Mouse (Mus musculus) gastrocnemius, adult 8-10 months (tissue): ENCODE results near the gene Chrnb1. TPM values are rescaled to one million over a fixed set of nuclear protein-coding genes. Genes with fewer than 3 reads are reported as not detected.

Experiments
- DNase-seq, 2 experiments: peaks; one replicate each; pipeline ENCODE4 v3.0.0; 2022; ENCODE audit warnings: low spot score in 2 of 2
- total RNA-seq, 4 experiments: library from RNA; stranded (reverse); gene quantifications; 2 replicates each; pipeline ENCODE4 v1.2.4; 2022

The Chrnb1 gene
- 10 to 100 TPM; 25.2 to 33.8 (median 28.9) TPM for total RNA-seq

DNA sequence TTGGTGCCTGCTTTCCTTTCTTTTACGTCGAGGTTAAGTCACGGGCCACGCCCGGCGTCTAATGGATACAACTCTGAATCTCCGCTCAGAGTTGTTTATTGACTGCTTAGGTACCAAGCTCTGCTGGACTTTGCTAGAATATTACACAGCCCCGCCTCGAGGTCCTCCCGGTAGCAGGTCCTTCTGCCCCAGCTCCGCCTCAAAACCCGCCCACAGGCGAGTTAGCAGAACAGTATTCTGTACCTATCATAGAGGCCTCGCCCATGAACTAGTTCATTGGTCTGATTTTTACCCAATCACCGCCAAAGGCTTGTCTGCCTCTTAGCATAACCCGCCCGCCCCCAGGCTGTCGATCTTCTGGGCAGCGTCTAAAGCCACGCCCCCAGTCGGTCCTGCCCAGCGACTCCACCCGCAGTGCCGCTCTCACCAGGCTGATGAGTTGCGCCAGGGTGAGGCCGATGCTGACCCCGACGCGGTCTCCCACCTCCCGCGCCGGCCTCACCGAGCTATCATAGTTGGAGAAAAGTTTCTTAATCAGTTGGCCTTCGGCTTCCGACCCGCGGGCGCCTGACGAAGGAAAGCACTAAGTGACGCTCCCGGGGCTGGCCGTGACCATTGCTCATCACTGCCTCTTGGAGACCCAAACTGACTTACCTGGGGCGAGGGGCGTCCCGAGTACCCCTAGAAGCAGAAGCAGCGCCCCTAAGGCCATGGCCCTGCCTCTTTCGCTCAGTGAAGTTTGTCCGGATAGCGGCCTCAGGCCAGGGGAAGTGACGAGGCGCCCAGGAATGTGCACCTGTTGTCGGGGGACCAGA is at the start of gene Chrnb1:
TSS of gene Chrnb1 (minus strand) at position 776 of the 815 bp plus-strand sequence.
- DNase-seq = peak; percentile 93 to 95

- no peak for DNase-seq
Measured at GRCm38 (mm10) chr11:69838714-69839104, 43.0 kb upstream of the Chrnb1 start.

- DNase-seq = peak; percentile 94 to 95
Measured at GRCm38 (mm10) chr11:69837952-69838713, 42.4 kb upstream of the Chrnb1 start, which contains the start of gene Tmem256. Gene Tmem256 (plus strand): TSS chr11:69838514.

GRCm38 (mm10) chr11:69837604-69837951 is 41.8 kb upstream of the Chrnb1 start, which contains the start of gene Nlgn2:
Gene Nlgn2 (minus strand): TSS chr11:69837784.
- no peak for DNase-seq

DNA sequence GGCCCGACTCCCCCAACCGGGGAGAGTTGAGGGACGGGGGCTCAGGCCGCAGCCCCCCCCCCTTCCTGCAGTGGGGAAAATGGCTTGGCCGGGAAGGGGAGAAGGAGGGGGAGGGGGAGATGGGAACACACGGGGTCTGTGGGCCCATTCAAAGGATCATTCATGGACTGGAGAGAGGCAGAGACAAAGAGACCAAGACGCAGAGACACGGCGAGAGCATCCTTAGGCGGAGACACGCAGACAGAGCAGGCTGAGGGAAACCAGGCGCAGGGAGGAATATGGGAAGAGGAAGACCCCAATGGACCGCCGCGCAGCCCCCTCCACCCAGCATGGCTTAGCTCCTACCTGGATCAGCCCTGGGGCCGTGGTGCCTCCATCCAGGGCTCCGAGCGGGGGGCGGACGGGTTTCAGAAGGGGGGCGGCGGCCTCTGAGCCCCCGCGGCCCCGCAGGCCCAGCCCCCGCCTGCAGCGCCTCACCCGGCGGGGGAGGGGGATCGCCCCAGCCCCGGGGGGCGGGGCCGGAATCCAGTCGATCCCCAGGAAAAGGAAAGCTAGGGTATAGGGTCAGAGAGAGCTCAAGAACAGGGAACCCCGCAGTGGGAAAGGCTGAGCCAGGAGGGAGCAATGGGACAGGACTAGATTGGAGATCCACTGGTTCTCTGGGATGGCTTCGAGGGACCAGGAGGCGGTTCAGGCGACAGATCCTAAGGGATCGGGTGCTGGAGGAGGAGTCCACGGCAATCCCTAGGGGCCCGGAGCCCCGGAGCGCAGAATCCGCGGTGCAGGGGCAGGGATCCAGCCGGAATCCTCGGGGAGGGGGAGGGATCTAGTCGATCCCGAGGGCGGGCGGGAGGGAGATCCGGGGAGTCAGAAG is 41.2 kb upstream of the Chrnb1 start:
- DNase-seq = peak; percentile 17 to 46

DNA sequence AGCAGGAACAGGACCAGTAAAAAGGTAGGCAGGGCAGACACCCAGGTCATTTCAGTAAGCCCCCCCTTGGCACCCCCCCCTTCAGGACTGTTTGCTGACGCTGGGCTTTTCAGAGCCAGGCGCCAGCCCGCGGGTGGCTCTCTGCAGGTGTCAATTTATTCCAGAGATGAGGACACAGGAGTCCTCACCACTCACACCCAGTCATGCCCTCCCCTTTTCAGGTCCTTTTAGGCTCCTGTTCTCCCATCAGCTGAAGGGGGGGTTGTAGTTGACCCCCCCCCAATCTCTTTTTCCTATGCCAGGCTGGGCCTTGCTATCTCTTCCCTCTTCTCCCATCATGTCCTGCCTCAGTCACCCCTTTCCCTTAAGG is 40.2 kb upstream of the Chrnb1 start:
- no peak for DNase-seq

DNA sequence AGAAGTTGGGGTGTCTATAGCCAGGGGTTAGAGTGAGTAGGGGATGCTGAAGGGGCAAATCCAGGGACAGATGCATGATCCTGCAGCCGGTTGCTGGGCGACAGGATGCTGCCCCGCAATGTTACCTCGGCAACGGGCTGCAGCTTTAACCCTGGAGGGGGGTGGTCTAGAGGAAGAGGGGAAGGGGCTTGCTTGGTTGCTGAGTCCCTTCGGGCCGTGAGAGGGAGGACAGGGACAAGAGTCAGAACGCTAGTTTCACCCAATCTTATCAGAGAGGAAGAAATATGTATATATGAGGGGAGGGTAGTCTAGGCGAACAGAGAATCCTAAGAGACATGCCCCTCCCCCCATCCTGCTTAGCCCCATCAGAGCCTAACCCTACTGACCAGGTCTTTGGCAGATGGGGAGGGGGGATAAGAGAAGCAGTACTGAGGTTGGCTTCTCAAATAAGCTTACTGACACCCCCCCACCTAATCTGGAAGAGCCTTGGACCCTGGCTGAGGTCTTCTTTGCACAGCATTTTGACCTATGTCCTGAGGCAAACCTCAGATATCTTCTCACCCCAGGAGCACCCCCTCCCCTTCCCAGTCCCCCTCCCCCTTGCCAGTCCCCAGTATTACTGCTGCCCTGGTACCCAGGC is 39.7 kb upstream of the Chrnb1 start:
- DNase-seq = no peak

- DNase-seq = no peak
Measured at GRCm38 (mm10) chr11:69834001-69834549, 38.3 kb upstream of the Chrnb1 start.

- DNase-seq = no peak
Measured at GRCm38 (mm10) chr11:69833554-69833953, 37.8 kb upstream of the Chrnb1 start.

DNA sequence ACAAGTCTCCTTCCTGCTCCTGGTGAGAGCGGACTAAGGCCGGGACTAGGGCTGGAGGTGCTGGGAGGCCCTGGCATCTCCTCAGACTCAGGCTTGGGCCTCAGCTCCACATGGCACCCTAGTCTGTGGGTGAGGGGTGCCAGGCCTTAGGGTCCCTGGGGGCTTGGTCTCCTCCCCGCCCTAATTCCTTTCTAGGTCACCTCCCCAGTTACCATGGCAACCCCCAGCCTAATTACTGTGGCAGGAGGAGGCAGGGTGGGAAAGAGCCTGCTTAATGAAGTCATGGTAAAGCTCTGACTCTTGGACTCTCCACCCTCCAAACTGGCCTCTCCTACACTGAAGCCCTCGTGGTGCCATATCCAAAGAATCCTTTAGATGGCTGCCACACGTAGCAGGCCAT is 33.1 kb upstream of the Chrnb1 start:
- no peak for DNase-seq

DNA sequence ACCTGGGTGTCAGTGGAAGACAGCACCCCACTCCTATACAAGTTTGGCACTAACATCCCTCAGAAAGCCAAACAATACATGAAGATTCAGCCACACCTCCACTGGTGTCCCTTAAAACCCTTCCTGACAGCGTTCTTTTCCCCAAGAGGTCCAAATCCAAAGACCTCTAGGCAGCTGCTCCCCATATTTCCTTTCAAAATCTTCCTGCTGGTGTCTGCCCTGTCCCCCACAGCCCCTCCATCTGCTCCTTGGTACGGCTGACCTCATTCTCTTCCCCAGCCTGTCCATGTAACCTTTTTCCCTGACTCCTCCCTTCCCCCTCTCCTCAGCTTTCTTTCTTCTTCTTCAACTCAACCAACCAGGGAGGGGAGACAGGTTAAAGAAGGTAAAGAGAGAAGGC is 27.7 kb upstream of the Chrnb1 start:
- no peak for DNase-seq

GRCm38 (mm10) chr11:69822080-69822479 is 26.3 kb upstream of the Chrnb1 start, which contains the start of gene Spem1:
Gene Spem1 (minus strand): TSS chr11:69822180.
- DNase-seq = no peak

GRCm38 (mm10) chr11:69818871-69819270 is 23.1 kb upstream of the Chrnb1 start:
- DNase-seq = no peak

- no peak for DNase-seq
Measured at GRCm38 (mm10) chr11:69818365-69818764, 22.6 kb upstream of the Chrnb1 start, which contains the start of gene Spem2. Gene Spem2 (minus strand): TSS chr11:69818465.

GRCm38 (mm10) chr11:69816520-69816919 is 20.8 kb upstream of the Chrnb1 start:
- DNase-seq = no peak

DNA sequence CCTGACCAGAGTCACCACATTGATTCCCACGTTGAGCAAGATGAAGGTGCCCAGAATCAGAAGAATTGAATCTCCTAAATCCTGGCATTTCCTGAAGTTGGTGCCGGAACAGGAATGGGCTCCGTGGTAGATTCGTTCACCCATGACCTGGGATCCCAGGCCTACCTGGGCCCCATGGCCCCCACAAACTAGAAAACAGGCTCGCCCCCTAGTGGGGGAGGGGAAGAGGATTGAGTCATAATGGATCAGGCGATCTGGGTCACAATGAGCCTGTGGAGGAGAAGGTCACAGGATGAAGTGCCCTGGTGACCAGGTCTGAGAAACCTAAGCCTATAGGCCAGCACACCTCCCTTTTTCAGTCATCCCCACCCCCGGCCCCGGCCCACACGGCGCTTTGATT is 19.4 kb upstream of the Chrnb1 start, which contains the start of gene Gm39566:
TSS of gene Gm39566 (minus strand) at position 144 of the 400 bp plus-strand sequence.
- DNase-seq = no peak

DNA sequence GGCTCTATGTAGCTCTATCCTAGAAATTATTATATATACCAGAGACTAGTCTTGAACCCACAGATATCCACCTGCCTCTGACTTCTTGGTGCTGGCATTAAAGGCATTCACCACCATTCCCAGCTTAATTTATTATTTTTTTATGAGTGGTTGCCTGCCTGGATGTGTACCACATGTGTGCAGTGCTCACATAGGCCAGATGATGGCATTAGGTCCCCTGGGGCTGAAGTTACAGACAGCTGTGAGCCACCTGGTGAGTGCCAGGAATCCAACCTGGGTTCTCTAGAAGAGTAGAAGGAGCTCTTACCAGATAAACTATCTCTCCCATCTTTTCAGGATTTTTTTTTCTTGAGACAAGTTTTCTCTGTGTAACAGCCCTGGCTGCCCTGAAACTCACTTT is 14.5 kb upstream of the Chrnb1 start:
- DNase-seq = no peak

- no peak for DNase-seq
Measured at GRCm38 (mm10) chr11:69807641-69808040, 11.9 kb upstream of the Chrnb1 start.

GRCm38 (mm10) chr11:69806378-69806777 is 10.6 kb upstream of the Chrnb1 start:
- no peak for DNase-seq
